Mouse (Mus musculus): ENCODE data around the gene Foxk1.

Gene Foxk1

GRCm38 (mm10) chr5:142391691-142392090 is 9.6 kb upstream of the Foxk1 start:
- DNase-seq, result no peak

GRCm38 (mm10) chr5:142394602-142395252 is 6.6 kb upstream of the Foxk1 start:
- DNase-seq, result no peak

- DNase-seq, result no peak
Observed at GRCm38 (mm10) chr5:142395909-142396308, 5.4 kb upstream of the Foxk1 start.

- peak in 1 of 2 experiments; percentile 39 for DNase-seq
Observed at GRCm38 (mm10) chr5:142400181-142400883, 965 bp upstream of the Foxk1 start.

GRCm38 (mm10) chr5:142401641-142402625 is 636 bp downstream of the Foxk1 start:
- DNase-seq, result peak; percentile 62 to 64

- no peak for DNase-seq
Observed at GRCm38 (mm10) chr5:142403694-142404093, 2.4 kb downstream of the Foxk1 start.

GRCm38 (mm10) chr5:142404307-142404706 is 3.0 kb downstream of the Foxk1 start:
- no peak for DNase-seq

GRCm38 (mm10) chr5:142405426-142405825 is 4.1 kb downstream of the Foxk1 start:
- no peak for DNase-seq

GRCm38 (mm10) chr5:142406401-142406800 is 5.1 kb downstream of the Foxk1 start:
- no peak for DNase-seq

- DNase-seq, result no peak
Observed at GRCm38 (mm10) chr5:142406937-142407336, 5.6 kb downstream of the Foxk1 start.

- no peak for DNase-seq
Observed at GRCm38 (mm10) chr5:142407381-142407780, 6.1 kb downstream of the Foxk1 start.

- no peak for DNase-seq
Observed at GRCm38 (mm10) chr5:142409169-142409568, 7.9 kb downstream of the Foxk1 start.

GRCm38 (mm10) chr5:142410348-142410747 is 9.1 kb downstream of the Foxk1 start:
- no peak for DNase-seq

GRCm38 (mm10) chr5:142412678-142413385 is 11.5 kb downstream of the Foxk1 start:
- peak in 1 of 2 experiments; percentile 34 for DNase-seq

GRCm38 (mm10) chr5:142413723-142414445 is 12.6 kb downstream of the Foxk1 start:
- DNase-seq, result no peak

GRCm38 (mm10) chr5:142415401-142415800 is 14.1 kb downstream of the Foxk1 start:
- DNase-seq, result no peak

- no peak for DNase-seq
Observed at GRCm38 (mm10) chr5:142416070-142416775, 14.9 kb downstream of the Foxk1 start.

- no peak for DNase-seq
Observed at GRCm38 (mm10) chr5:142417104-142417503, 15.8 kb downstream of the Foxk1 start.

- no peak for DNase-seq
Observed at GRCm38 (mm10) chr5:142417876-142418275, 16.6 kb downstream of the Foxk1 start.

GRCm38 (mm10) chr5:142418419-142418818 is 17.1 kb downstream of the Foxk1 start:
- no peak for DNase-seq

- no peak for DNase-seq
Observed at GRCm38 (mm10) chr5:142420317-142420716, 19.0 kb downstream of the Foxk1 start.

All from cerebellum, postnatal 14 days (tissue).